8 mouse cellular contexts compared by ENCODE assay signal in genomic region chr11:121237345-121238128, GRCm38 (mm10). TPM values are rescaled to one million over a fixed set of nuclear protein-coding genes. Genes with fewer than 3 reads are reported as not detected.
A peak's percentile ranks its signal among the peaks of the same experiment; 100 is the strongest.
DNase-seq lines count a peak whose midpoint lies in the region; ATAC-seq and TF ChIP-seq lines count a peak whose summit lies in the region.

No protein-coding gene starts in this region.

- DNase-seq in kidney, adult 2 months: peak; percentile 70
- no peak for DNase-seq in kidney, postnatal 4 days
- DNase-seq in ES-E14 (ENCODE audit: low read depth, low spot score): no peak
- peak; percentile 73 for DNase-seq in embryonic facial prominence, embryonic 14.5 days (ENCODE audit: low spot score)
- DNase-seq in adrenal gland, adult 2 months: no peak
- DNase-seq in layer of hippocampus, postnatal 10 days (ENCODE audit: low spot score in 2 of 2): no peak

- TF ChIP-seq POLR2A in kidney, adult 2 months (IDR thresholded peaks at IDR 0.05; ENCODE audit: low read depth, low read length): no peak

- peak; percentile 24 for ATAC-seq in embryonic facial prominence, embryonic 14.5 days (ENCODE audit: low read depth)
- no peak for ATAC-seq in kidney, embryonic 15.5 days (replicated peaks; ENCODE audit: low FRiP score)

- H3K27ac ChIP-seq in kidney, adult 2 months (ENCODE audit: insufficient read depth, low read depth, low read length): peak overlapping the region; percentile 85
- H3K27ac ChIP-seq in ES-E14 (ENCODE audit: insufficient read depth, low read depth, low read length, poor library complexity, severe bottlenecking) (no peak overlapping the region), macrophage (peak overlapping the region; percentile 79)
- H3K27ac ChIP-seq in embryonic facial prominence, embryonic 14.5 days (replicated peaks; ENCODE audit: low read depth, low read length): peak overlapping the region; percentile 99
- H3K27ac ChIP-seq in kidney, embryonic 15.5 days: peak overlapping the region; percentile 100

- H3K4me2 ChIP-seq in embryonic facial prominence, embryonic 14.5 days (ENCODE audit: low read depth, low read length): peak overlapping the region; percentile 64
- H3K4me2 ChIP-seq in kidney, embryonic 15.5 days: peak overlapping the region; percentile 58

- no peaks in the 10 kb centered on the region for H3K9me3 ChIP-seq in ES-E14 (ENCODE audit: control insufficient read depth, insufficient read depth, low read depth, low read length)
- H3K9me3 ChIP-seq in embryonic facial prominence, embryonic 14.5 days (ENCODE audit: control insufficient read depth, low read length): no peaks in the 10 kb centered on the region
- H3K9me3 ChIP-seq in kidney, embryonic 15.5 days (replicated peaks): no peaks in the 10 kb centered on the region

- no peaks in the 10 kb centered on the region for H3K36me3 ChIP-seq in kidney, adult 2 months (ENCODE audit: control insufficient read depth, insufficient read depth, low read length)
- H3K36me3 ChIP-seq in ES-E14 (ENCODE audit: control insufficient read depth, insufficient read depth, low read length, poor library complexity, severe bottlenecking) (no peaks in the 10 kb centered on the region), macrophage (ENCODE audit: inconsistent target) (no peaks in the 10 kb centered on the region)
- H3K36me3 ChIP-seq in embryonic facial prominence, embryonic 14.5 days (ENCODE audit: control insufficient read depth, insufficient read depth, low read length): peaks cover 37% of the 10 kb centered on the region
- peaks cover 39% of the 10 kb centered on the region for H3K36me3 ChIP-seq in kidney, embryonic 15.5 days

- peak overlapping the region; percentile 42 for H3K9ac ChIP-seq in ES-E14 (ENCODE audit: insufficient read depth, low read depth, low read length, poor library complexity, severe bottlenecking)
- H3K9ac ChIP-seq in embryonic facial prominence, embryonic 14.5 days (ENCODE audit: low read depth, low read length): peak overlapping the region; percentile 84
- peak overlapping the region; percentile 77 for H3K9ac ChIP-seq in kidney, embryonic 15.5 days

- in situ Hi-C loops in ES-E14 (cut with MboI; ENCODE audit: low sequenced_read_pairs in 2 of 2, unreplicated experiment in 2 of 2): no loop called here

- no peaks in the 10 kb centered on the region for H3K27me3 ChIP-seq in kidney, adult 2 months (replicated peaks; ENCODE audit: control insufficient read depth, insufficient read depth, low read length)
- H3K27me3 ChIP-seq in embryonic facial prominence, embryonic 14.5 days (replicated peaks; ENCODE audit: control insufficient read depth, insufficient read depth, low read length): no peaks in the 10 kb centered on the region
- H3K27me3 ChIP-seq in kidney, embryonic 15.5 days: no peaks in the 10 kb centered on the region

- H3K79me2 ChIP-seq in macrophage (ENCODE audit: inconsistent target): peaks cover 34% of the 10 kb centered on the region

- TF ChIP-seq CTCF in kidney, adult 2 months (conservative IDR thresholded peaks at IDR 0.05; ENCODE audit: insufficient read depth, insufficient read length, low read depth, low read length): peak; percentile 64

- H3K4me1 ChIP-seq in kidney, adult 2 months (ENCODE audit: control insufficient read depth, insufficient read depth, low read length): peaks cover 8% of the 10 kb centered on the region
- H3K4me1 ChIP-seq in ES-E14 (ENCODE audit: control insufficient read depth in 2 of 2, insufficient read depth in 2 of 2, low read length in 2 of 2, poor library complexity in 1 of 2): peaks cover 0 to 3% of the 10 kb centered on the region in 2 experiments; a peak in 1 of 4 replicates
- H3K4me1 ChIP-seq in embryonic facial prominence, embryonic 14.5 days (ENCODE audit: control insufficient read depth, insufficient read depth, low read length): peaks cover 18% of the 10 kb centered on the region
- H3K4me1 ChIP-seq in kidney, embryonic 15.5 days: peaks cover 25% of the 10 kb centered on the region

- H3K4me3 ChIP-seq in kidney, adult 2 months (ENCODE audit: insufficient read depth, low read depth, low read length): peak overlapping the region; percentile 80
- H3K4me3 ChIP-seq in ES-E14 (ENCODE audit: insufficient read depth in 1 of 2, low read depth in 1 of 2, low read length in 2 of 2, poor library complexity in 1 of 2, severe bottlenecking in 1 of 2): peak overlapping the region; percentile 65 to 94
- H3K4me3 ChIP-seq in embryonic facial prominence, embryonic 14.5 days (ENCODE audit: low read depth, low read length): peak overlapping the region; percentile 75
- peak overlapping the region; percentile 83 for H3K4me3 ChIP-seq in kidney, embryonic 15.5 days (replicated peaks)
- H3K4me3 ChIP-seq in macrophage (ENCODE audit: inconsistent target): peak overlapping the region; percentile 85

- WGBS in kidney, adult 2 months: 1% methylated on average over 28 of the region's 28 CpGs
- WGBS in embryonic facial prominence, embryonic 14.5 days: 4% methylated on average over 28 of the region's 28 CpGs
- 3% methylated on average over 28 of the region's 28 CpGs for WGBS in kidney, embryonic 15.5 days
- WGBS in macrophage (ENCODE audit: missing documents): 3% methylated on average over 28 of the region's 28 CpGs

RNA-seq across cellular contexts. Expression of gene Narf, which starts 0.5 kb away (rescaled TPM):
- 41.8 and 54.1 TPM in 2 replicates for polyA plus RNA-seq in kidney, adult 2 months (2012; rRNA removed)
- total RNA-seq in ES-E14 (2012; rRNA removed): 10.9 and 11.7 TPM in 2 replicates
- polyA plus RNA-seq in embryonic facial prominence, embryonic 14.5 days (2014; fragmentation: Nextera tagmentation; extraction: Ambion mirVana): 42.1 and 43.8 TPM in 2 replicates
- 53.8 and 60.5 TPM in 2 replicates for polyA plus RNA-seq in kidney, embryonic 15.5 days (2015; fragmentation: Nextera tagmentation; extraction: Ambion mirVana)
- 10 to 100 TPM in 14 of 26 experiments, 1 to 10 TPM in 11, under 1 TPM in 1; 0.64 to 87.6 (median 15.9) TPM for total RNA-seq in macrophage (2018; cell fraction: chromatin; rRNA removed)
- 10 to 100 TPM in 23 of 26 experiments, 1 to 10 TPM in 3; 5.5 to 28.1 (median 17.2) TPM for total RNA-seq in macrophage (2018; cell fraction: cytosol; rRNA removed)
- total RNA-seq in macrophage (2018; cell fraction: nucleus; rRNA removed): 10 to 100 TPM in 18 of 26 experiments, 1 to 10 TPM in 8; 3.1 to 69.4 (median 12.2) TPM
- polyA plus RNA-seq in macrophage (2018): 6.9 to 20.7 TPM (median 17.3 TPM) in 3 replicates
- 10 to 100 TPM; 14.4 to 22.8 TPM for total RNA-seq in adrenal gland, adult 2 months (2021)
- polyA plus RNA-seq in adrenal gland, adult 2 months (2012; rRNA removed): 22.8 and 29.3 TPM in 2 replicates
- total RNA-seq in layer of hippocampus, postnatal 10 days (2021): 10 to 100 TPM; 58.2 to 71.4 TPM

RNA-seq across cellular contexts. Expression of gene Cybc1, which starts 8.4 kb away (rescaled TPM):
- 13.7 and 15.3 TPM in 2 replicates for polyA plus RNA-seq in kidney, adult 2 months (2012; rRNA removed)
- total RNA-seq in ES-E14 (2012; rRNA removed): 20.8 and 29.3 TPM in 2 replicates
- 40.0 and 42.3 TPM in 2 replicates for polyA plus RNA-seq in embryonic facial prominence, embryonic 14.5 days (2014; fragmentation: Nextera tagmentation; extraction: Ambion mirVana)
- polyA plus RNA-seq in kidney, embryonic 15.5 days (2015; fragmentation: Nextera tagmentation; extraction: Ambion mirVana): 32.6 and 34.4 TPM in 2 replicates
- total RNA-seq in macrophage (2018; cell fraction: chromatin; rRNA removed): 10 to 100 TPM; 15.8 to 71.3 (median 44.0) TPM
- 100 to 1,000 TPM in 5 of 26 experiments, 10 to 100 TPM in 21; 29.8 to 115 (median 68.4) TPM for total RNA-seq in macrophage (2018; cell fraction: cytosol; rRNA removed)
- total RNA-seq in macrophage (2018; cell fraction: nucleus; rRNA removed): 100 to 1,000 TPM in 9 of 26 experiments, 10 to 100 TPM in 17; 29.3 to 147 (median 81.1) TPM
- polyA plus RNA-seq in macrophage (2018): 46.9 to 74.0 TPM (median 67.5 TPM) in 3 replicates
- 10 to 100 TPM; 20.4 to 21.9 TPM for total RNA-seq in adrenal gland, adult 2 months (2021)
- polyA plus RNA-seq in adrenal gland, adult 2 months (2012; rRNA removed): 18.7 and 18.8 TPM in 2 replicates
- total RNA-seq in layer of hippocampus, postnatal 10 days (2021): 10 to 100 TPM; 30.6 to 31.7 TPM

RNA-seq across cellular contexts. Expression of gene Foxk2, which starts 22.3 kb away (rescaled TPM):
- 18.2 and 28.6 TPM in 2 replicates for polyA plus RNA-seq in kidney, adult 2 months (2012; rRNA removed)
- total RNA-seq in ES-E14 (2012; rRNA removed): 19.1 and 23.2 TPM in 2 replicates
- 9.9 and 10.2 TPM in 2 replicates for polyA plus RNA-seq in embryonic facial prominence, embryonic 14.5 days (2014; fragmentation: Nextera tagmentation; extraction: Ambion mirVana)
- 8.0 TPM in 2 replicates for polyA plus RNA-seq in kidney, embryonic 15.5 days (2015; fragmentation: Nextera tagmentation; extraction: Ambion mirVana)
- 10 to 100 TPM in 21 of 26 experiments, 1 to 10 TPM in 5; 5.5 to 31.8 (median 20.8) TPM for total RNA-seq in macrophage (2018; cell fraction: chromatin; rRNA removed)
- 10 to 100 TPM; 14.7 to 26.7 (median 25.0) TPM for total RNA-seq in macrophage (2018; cell fraction: cytosol; rRNA removed)
- 10 to 100 TPM in 25 of 26 experiments, 1 to 10 TPM in 1; 9.9 to 46.2 (median 22.6) TPM for total RNA-seq in macrophage (2018; cell fraction: nucleus; rRNA removed)
- 20.0 to 26.9 TPM (median 20.9 TPM) in 3 replicates for polyA plus RNA-seq in macrophage (2018)
- total RNA-seq in adrenal gland, adult 2 months (2021): 10 to 100 TPM; 35.2 to 43.1 TPM
- polyA plus RNA-seq in adrenal gland, adult 2 months (2012; rRNA removed): 44.9 and 78.0 TPM in 2 replicates
- total RNA-seq in layer of hippocampus, postnatal 10 days (2021): 100 to 1,000 TPM in 1 of 2 experiments, 10 to 100 TPM in 1; 93.6 to 102 TPM

RNA-seq across cellular contexts. Expression of gene Ogfod3, which starts 33.0 kb away (rescaled TPM):
- polyA plus RNA-seq in kidney, adult 2 months (2012; rRNA removed): 25.4 and 27.4 TPM in 2 replicates
- 16.3 and 23.2 TPM in 2 replicates for total RNA-seq in ES-E14 (2012; rRNA removed)
- 23.4 and 25.4 TPM in 2 replicates for polyA plus RNA-seq in embryonic facial prominence, embryonic 14.5 days (2014; fragmentation: Nextera tagmentation; extraction: Ambion mirVana)
- polyA plus RNA-seq in kidney, embryonic 15.5 days (2015; fragmentation: Nextera tagmentation; extraction: Ambion mirVana): 31.7 and 32.0 TPM in 2 replicates
- 1 to 10 TPM in 15 of 26 experiments, under 1 TPM in 8, not detected in 3; 0.49 to 3.6 (median 1.6) TPM for total RNA-seq in macrophage (2018; cell fraction: chromatin; rRNA removed)
- 10 to 100 TPM in 1 of 26 experiments, 1 to 10 TPM in 25; 6.0 to 11.4 (median 8.1) TPM for total RNA-seq in macrophage (2018; cell fraction: cytosol; rRNA removed)
- total RNA-seq in macrophage (2018; cell fraction: nucleus; rRNA removed): 10 to 100 TPM in 1 of 26 experiments, 1 to 10 TPM in 25; 1.6 to 10.4 (median 5.8) TPM
- polyA plus RNA-seq in macrophage (2018): 8.1 to 12.7 TPM (median 12.5 TPM) in 3 replicates
- 10 to 100 TPM; 27.9 to 28.5 TPM for total RNA-seq in adrenal gland, adult 2 months (2021)
- polyA plus RNA-seq in adrenal gland, adult 2 months (2012; rRNA removed): 33.7 and 37.7 TPM in 2 replicates
- total RNA-seq in layer of hippocampus, postnatal 10 days (2021): 1 to 10 TPM; 7.4 to 9.5 TPM

RNA-seq across cellular contexts. Expression of gene Hexdc, which starts 33.3 kb away (rescaled TPM):
- polyA plus RNA-seq in kidney, adult 2 months (2012; rRNA removed): 18.3 and 23.6 TPM in 2 replicates
- total RNA-seq in ES-E14 (2012; rRNA removed): 13.3 and 15.5 TPM in 2 replicates
- 7.3 and 9.0 TPM in 2 replicates for polyA plus RNA-seq in embryonic facial prominence, embryonic 14.5 days (2014; fragmentation: Nextera tagmentation; extraction: Ambion mirVana)
- polyA plus RNA-seq in kidney, embryonic 15.5 days (2015; fragmentation: Nextera tagmentation; extraction: Ambion mirVana): 9.6 and 13.7 TPM in 2 replicates
- 10 to 100 TPM in 25 of 26 experiments, 1 to 10 TPM in 1; 5.2 to 43.3 (median 30.7) TPM for total RNA-seq in macrophage (2018; cell fraction: chromatin; rRNA removed)
- 1 to 10 TPM; 2.3 to 5.0 (median 3.6) TPM for total RNA-seq in macrophage (2018; cell fraction: cytosol; rRNA removed)
- total RNA-seq in macrophage (2018; cell fraction: nucleus; rRNA removed): 10 to 100 TPM in 21 of 26 experiments, 1 to 10 TPM in 5; 5.0 to 29.9 (median 16.5) TPM
- 3.2 to 5.5 TPM (median 4.4 TPM) in 3 replicates for polyA plus RNA-seq in macrophage (2018)
- 10 to 100 TPM in 1 of 2 experiments, 1 to 10 TPM in 1; 7.6 to 13.0 TPM for total RNA-seq in adrenal gland, adult 2 months (2021)
- 18.5 and 21.7 TPM in 2 replicates for polyA plus RNA-seq in adrenal gland, adult 2 months (2012; rRNA removed)
- 10 to 100 TPM; 38.7 to 41.1 TPM for total RNA-seq in layer of hippocampus, postnatal 10 days (2021)

Comparison
In these comparisons a context has a peak if more than half of its experiments do, and no peak if none do; other contexts are left out.
1. DNase-seq: peak in kidney, adult 2 months (single experiment) and embryonic facial prominence, embryonic 14.5 days (single experiment); none in kidney, postnatal 4 days (0 of 2), ES-E14 (single experiment), adrenal gland, adult 2 months (single experiment) and layer of hippocampus, postnatal 10 days (0 of 2).
2. Peak in every context shown above with its lines, with median percentiles within 50 percentile points of each other: H3K4me3 ChIP-seq and H3K9ac ChIP-seq.